Mouse (Mus musculus) heart, adult 18-20 months (tissue): Measurements from ENCODE around the gene Gsdma3. TPM values are rescaled to one million over a fixed set of nuclear protein-coding genes. Genes with fewer than 3 reads are reported as not detected.
"Not testable (repeated sequence)": the region's sequence is repeated elsewhere in the genome, so short reads cannot be mapped to it uniquely, and the experiment has no call there.

Source experiments
- DNase-seq, 2 experiments: peaks; one replicate each; pipeline ENCODE4 v3.0.0; 2021 to 2022; ENCODE audit warnings: mixed read lengths in 1 of 2
- total RNA-seq, 2 experiments: library from RNA; stranded (reverse); gene quantifications; 2 replicates each; pipeline ENCODE4 v1.2.3; 2021

Gene Gsdma3
- total RNA-seq, 2 experiments from 2014 or later = 3.0 to 3.1 TPM

GRCm38 (mm10) chr11:98595955-98596354, 30.2 kb upstream of the Gsdma3 start:
- no peak for DNase-seq

- DNase-seq = peak; percentile 42 to 72
Measured at GRCm38 (mm10) chr11:98597363-98597762, 28.8 kb upstream of the Gsdma3 start.

- DNase-seq = no peak
Measured at GRCm38 (mm10) chr11:98597991-98598390, 28.2 kb upstream of the Gsdma3 start, which contains the start of gene Lrrc3c. Lrrc3c (plus strand) TSS chr11:98598291.

GRCm38 (mm10) chr11:98598851-98599290, 27.3 kb upstream of the Gsdma3 start:
- no peak for DNase-seq

GRCm38 (mm10) chr11:98599291-98599690, 26.9 kb upstream of the Gsdma3 start:
- DNase-seq = no peak

- no peak for DNase-seq
Measured at GRCm38 (mm10) chr11:98602090-98602690, 24.0 kb upstream of the Gsdma3 start.

GRCm38 (mm10) chr11:98603953-98604352, 22.2 kb upstream of the Gsdma3 start:
- DNase-seq = no peak

GRCm38 (mm10) chr11:98604911-98605310, 21.2 kb upstream of the Gsdma3 start:
- DNase-seq = not testable (repeated sequence)

- DNase-seq = peak; percentile 48 to 71
Measured at GRCm38 (mm10) chr11:98606763-98607162, 19.4 kb upstream of the Gsdma3 start.

- DNase-seq = no peak
Measured at GRCm38 (mm10) chr11:98620791-98621190, 5.4 kb upstream of the Gsdma3 start.

GRCm38 (mm10) chr11:98623981-98624380, 2.2 kb upstream of the Gsdma3 start:
- DNase-seq = not testable (repeated sequence)

GRCm38 (mm10) chr11:98624381-98624780, 1.8 kb upstream of the Gsdma3 start:
- DNase-seq = not testable (repeated sequence)

GRCm38 (mm10) chr11:98628706-98629105, 2.5 kb downstream of the Gsdma3 start:
- no peak for DNase-seq

- no peak for DNase-seq
Measured at GRCm38 (mm10) chr11:98630646-98631045, 4.5 kb downstream of the Gsdma3 start.

GRCm38 (mm10) chr11:98635312-98635970, 9.3 kb downstream of the Gsdma3 start:
- DNase-seq = not testable (repeated sequence)

- DNase-seq = no peak
Measured at GRCm38 (mm10) chr11:98637501-98637900, 11.3 kb downstream of the Gsdma3 start.

- no peak for DNase-seq
Measured at GRCm38 (mm10) chr11:98640091-98640490, 13.9 kb downstream of the Gsdma3 start.

- DNase-seq = no peak
Measured at GRCm38 (mm10) chr11:98644757-98645156, 18.6 kb downstream of the Gsdma3 start.

- DNase-seq = no peak
Measured at GRCm38 (mm10) chr11:98645946-98646345, 19.8 kb downstream of the Gsdma3 start.

- no peak for DNase-seq
Measured at GRCm38 (mm10) chr11:98646459-98646858, 20.3 kb downstream of the Gsdma3 start, which contains the start of gene Gsdma2. Gsdma2 (plus strand) TSS chr11:98646759.

- peak; percentile 31 to 51 for DNase-seq
Measured at GRCm38 (mm10) chr11:98655076-98655475, 28.9 kb downstream of the Gsdma3 start.

GRCm38 (mm10) chr11:98660517-98660916, 34.4 kb downstream of the Gsdma3 start:
- peak; percentile 53 to 63 for DNase-seq

- DNase-seq = no peak
Measured at GRCm38 (mm10) chr11:98664091-98664490, 37.9 kb downstream of the Gsdma3 start, which contains the start of gene Gsdma. Gsdma (plus strand) TSS chr11:98664351.

GRCm38 (mm10) chr11:98668984-98669383, 42.8 kb downstream of the Gsdma3 start:
- no peak for DNase-seq
